Mouse (Mus musculus) heart, adult 2 months (tissue): ENCODE data around the gene Hist1h2bn.

Source experiments
- CTCF ChIP-seq: fragments of 200-600 bp; IDR thresholded peaks from 2 replicates; pipeline ENCODE4 v1.8.1; 2022; ENCODE audit warnings: antibody characterized with exemption, mild to moderate bottlenecking, moderate library complexity
- POLR2A ChIP-seq: fragments of 200-500 bp; IDR thresholded peaks from 2 replicates; pipeline ENCODE4 v1.6.1; 2011; ENCODE audit warnings: mild to moderate bottlenecking, low read depth, low read length, control low read depth; ENCODE audit not compliant: insufficient read depth

GRCm38 (mm10) chr13:21706669-21707068, 47.3 kb upstream of the Hist1h2bn start:
- TF ChIP-seq CTCF (no peak), POLR2A (no peak)
